Mouse (Mus musculus) gastrocnemius, postnatal 4 days (tissue): ENCODE data around the gene Gltpd2. TPM values are rescaled to one million over a fixed set of nuclear protein-coding genes. Genes with fewer than 3 reads are reported as not detected.
"Not testable (repeated sequence)": the region's sequence is repeated elsewhere in the genome, so short reads cannot be mapped to it uniquely, and the experiment has no call there.

Experiments
- DNase-seq, 2 experiments: peaks; one replicate each; pipeline ENCODE4 v3.0.0; 2021 to 2022; ENCODE audit warnings: low spot score in 2 of 2, mixed read lengths in 2 of 2
- total RNA-seq, 2 experiments: library from RNA; stranded (reverse); gene quantifications; 2 replicates each; pipeline ENCODE4 v1.2.3; 2021

The Gltpd2 gene
- total RNA-seq, 2 experiments from 2014 or later = 0.25 TPM; not detected in 1

DNA sequence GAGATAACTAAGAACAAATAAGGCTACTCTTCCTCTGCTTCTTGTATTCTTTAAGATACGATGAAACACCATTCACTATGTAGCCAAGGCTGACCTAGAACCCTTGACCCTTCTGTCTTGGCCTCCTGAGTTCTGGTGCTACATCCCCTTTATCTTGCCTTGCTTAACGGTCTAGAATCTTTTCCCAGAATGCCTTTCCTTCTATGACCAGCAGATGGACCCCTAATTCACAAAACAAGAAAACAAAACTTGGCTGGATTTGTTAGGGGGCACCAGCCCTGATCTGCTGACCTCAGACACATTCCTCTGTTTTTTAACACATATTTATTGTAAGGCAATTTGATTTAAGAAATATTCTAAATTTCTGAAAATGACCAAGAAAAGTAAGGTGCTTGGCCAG lies 2.6 kb upstream of the Gltpd2 start:
- DNase-seq = no peak

DNA sequence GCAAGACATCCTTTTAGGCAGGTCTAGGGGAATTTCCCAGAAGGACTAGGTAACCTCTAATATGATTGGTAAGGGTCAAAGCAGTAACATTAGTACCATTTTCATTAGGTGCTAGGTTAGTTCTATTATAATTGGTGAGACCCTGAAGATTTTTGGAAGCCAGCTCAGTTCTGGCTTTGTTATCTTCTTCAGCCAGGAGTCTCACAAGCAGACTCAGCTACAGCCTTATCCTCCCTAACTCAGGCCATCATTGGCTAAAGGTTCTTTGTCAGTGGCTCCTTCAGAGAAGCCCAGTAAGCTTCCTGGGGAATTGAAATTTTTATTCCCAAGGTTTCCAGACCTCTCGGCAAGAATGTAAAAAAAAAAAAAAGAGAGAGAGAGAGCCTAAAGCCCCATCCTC lies 560 bp upstream of the Gltpd2 start:
- DNase-seq = no peak

DNA sequence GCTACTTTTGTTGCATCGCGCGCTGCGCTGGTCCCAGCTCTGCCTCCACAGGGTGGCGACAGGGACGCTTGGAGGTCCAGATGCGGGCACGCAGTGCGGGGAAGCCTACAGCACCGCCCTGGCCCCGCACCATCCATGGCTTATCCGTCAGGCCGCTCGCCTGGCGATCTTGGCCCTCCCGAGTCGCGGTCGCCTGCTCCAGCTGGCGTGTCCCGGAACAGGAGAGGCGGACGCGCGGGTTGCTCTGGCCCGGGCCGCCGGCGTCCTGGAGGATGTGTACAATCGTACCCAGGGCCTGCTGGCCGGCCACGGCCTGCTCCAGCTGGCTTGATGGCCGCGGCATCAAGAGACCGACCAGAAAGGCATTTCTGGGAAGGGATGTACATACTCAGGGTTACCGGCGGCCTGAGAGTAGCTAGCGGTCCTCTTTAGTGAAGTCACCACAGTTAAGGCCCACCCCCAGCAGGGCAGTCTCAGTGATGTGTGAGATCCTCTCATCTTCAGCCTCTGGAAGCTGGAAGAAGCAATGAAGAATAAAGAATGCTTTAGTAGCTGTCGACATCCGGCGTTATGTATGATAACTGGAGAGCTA lies 1.3 kb downstream of the Gltpd2 start:
- DNase-seq = peak; percentile 41 to 57

DNA sequence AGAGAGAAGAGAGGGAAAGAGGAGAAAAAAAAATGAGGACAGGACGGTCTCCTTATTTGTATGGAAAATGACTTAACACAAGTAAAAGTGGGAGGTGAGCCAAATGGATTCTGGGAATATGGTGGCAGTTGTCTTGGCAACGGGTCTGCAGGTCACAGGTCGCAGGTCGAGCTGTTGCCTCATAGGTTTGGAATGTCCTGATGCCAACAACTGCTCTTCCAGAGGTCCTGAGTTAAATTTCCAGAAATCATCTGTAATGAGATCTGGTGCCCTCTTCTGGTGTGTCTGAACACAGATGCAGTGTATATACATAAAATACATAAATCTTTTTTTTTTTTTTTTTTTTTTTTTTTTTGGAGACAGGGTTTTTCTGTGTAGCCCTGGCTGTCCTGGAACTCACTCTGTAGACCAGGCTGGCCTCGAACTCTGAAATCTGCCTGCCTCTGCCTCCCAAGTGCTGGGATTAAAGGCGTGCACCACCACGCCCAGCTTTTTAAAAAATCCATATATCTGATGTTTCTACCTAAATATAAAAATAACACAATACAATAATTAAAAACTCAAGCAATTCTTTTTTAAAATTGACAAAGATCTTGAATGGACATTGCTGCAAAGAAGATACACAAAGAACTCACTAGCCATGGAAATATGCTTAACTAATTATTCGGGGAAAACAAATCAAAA lies 4.5 kb downstream of the Gltpd2 start:
- not testable (repeated sequence) for DNase-seq

DNA sequence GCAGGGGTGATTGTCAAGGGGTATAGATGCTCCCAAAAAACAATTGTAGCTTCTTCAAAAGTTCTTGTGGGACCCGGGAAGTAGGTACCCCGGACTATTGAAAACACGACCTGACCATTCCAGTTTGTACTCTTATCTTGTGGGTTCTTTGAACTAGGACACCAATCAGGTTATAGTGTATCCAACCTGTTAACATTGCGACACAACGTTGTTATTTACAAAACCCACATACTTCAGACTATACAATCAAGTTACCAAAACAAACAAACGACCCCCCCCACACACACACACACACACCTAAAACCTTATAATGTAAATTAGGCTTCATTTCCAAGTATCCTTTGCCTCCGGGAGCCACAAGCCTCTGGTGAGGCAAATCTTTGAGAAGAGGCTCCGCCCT lies 5.8 kb downstream of the Gltpd2 start:
- DNase-seq = no peak

DNA sequence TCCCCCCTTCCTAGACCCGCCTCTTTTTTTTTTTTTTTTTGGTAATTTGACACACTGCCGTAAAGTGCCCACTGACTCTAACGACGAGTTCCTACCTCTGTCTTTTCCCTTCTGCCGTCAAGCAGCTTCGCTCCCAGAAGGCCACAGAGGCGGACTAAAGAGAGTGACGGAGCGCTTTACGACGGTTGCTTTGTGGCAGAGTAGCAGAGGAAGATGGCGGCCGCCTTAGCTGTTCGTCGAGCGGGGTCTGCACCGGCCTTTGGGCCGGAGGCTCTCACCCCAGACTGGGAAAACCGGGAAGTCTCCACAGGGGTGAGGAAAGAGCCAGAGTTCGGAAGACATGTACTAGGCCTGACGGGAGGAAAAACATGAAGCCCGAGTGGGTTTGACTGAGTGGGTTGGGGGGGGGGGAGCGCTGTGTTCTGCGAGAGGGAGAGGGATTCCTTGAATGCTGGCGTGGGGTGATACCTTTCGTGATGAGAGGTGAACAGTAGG lies 6.2 kb downstream of the Gltpd2 start, which contains the start of gene Psmb6:
Gene Psmb6 (plus strand): TSS at position 184 of the 495 bp plus-strand sequence.
- peak; percentile 55 to 84 for DNase-seq

DNA sequence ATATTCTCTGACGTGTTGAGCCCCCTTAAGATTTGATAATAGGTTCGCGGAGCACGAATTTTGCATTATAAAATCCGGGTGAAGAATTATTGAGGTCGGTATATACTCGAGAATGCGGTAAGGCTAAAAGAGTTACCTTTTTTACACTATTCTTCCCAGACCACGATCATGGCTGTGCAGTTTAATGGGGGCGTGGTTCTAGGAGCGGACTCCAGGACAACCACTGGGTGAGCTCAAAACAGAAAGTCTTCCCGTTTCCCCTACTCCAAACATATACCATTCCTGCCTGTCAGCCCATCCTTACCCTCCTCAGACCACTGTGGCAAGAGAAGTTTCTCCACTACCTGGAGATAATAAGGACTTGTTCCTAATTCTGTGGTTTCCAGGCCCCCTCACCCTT lies 6.7 kb downstream of the Gltpd2 start:
- DNase-seq = no peak

DNA sequence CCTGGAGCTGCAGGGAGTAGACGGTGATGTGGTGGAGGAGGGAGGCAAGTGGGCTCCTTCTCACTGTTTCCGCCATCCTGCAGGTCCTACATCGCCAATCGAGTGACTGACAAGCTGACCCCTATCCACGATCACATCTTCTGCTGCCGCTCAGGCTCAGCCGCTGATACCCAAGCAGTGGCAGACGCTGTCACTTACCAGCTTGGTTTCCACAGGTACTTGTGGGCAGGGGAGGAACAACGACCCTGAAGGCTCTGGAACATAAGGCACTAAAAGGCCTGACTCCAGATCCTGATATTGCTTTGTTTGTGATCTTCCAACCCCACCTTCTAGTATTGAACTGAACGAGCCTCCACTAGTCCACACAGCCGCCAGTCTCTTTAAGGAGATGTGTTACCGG lies 7.2 kb downstream of the Gltpd2 start:
- no peak for DNase-seq

DNA sequence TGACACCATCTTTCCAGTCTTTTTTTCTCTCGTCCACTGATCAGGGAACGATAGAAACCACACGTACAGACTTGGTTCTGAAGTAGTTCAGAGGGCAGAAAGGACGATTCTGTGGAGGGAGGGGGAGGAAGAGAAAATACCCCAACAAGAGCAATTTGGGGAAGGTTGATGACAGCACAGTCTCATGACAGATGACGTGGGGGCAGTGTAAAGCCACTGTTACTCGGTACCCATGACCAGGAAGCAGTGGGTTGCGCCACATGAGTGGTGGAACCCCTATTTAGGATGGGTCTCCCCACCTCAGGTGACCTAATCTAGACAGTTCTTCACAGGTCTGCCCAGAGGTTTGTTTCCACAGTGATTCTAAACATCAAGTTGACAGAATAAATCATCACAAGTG lies 9.6 kb downstream of the Gltpd2 start:
- DNase-seq = no peak

DNA sequence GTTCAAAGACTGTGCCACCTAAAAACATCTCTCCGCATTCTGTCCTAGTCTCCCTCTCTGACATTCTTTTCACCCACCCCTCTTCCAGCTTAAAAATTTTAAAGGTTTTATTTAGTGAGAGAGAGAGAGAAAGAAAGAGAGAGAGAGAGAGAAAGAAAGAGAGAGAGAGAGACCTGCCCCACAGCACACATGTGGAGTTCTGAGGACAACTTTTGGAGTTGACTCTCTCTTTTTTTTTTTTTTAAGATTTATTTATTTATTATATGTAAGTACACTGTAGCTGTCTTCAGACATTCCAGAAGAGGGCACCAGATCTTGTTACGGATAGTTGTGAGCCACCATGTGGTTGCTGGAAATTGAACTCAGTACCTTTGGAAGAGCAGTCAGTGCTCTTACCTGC lies 12.1 kb downstream of the Gltpd2 start:
- not testable (repeated sequence) for DNase-seq

DNA sequence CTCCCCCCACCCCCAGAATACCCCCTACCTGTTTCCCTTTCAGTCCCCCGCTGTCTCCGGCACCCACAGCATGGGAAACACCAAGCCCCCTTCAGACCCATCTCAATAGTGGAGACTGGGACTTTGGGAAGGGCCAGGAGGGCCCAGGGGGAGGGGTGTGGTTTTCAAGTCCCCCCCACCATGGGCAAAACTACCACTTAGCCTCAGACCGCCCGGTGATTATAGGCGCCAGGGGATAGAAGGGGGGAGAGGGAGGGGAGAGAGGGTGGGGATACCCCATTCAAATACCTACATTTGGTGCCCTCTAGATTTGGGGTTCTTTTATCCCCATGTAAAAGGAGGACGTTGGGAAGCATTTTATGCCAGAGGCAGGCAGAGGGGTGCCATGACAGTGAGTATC lies 13.8 kb downstream of the Gltpd2 start, which contains the start of gene Gm40193:
Gene Gm40193 (minus strand): TSS at position 101 of the 400 bp plus-strand sequence.
- DNase-seq = no peak

DNA sequence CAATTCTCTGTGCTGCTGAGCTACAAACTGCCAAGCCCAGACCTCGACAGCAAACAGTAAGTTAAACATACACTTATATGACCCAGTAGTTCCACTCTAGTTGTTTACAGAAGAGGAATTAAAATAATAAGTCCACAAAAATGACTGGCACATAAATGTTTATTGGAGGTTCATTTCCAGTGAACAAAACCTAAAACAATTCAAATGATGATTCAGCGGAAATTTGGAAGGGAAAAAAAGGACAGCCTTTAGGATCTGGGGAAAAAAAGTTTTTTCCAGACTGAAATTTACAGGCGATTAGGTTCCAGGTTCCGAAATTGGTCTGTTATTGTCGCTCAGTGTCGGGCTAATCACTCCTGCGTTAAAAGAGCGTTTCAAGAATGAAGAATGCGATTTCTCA lies 20.4 kb downstream of the Gltpd2 start:
- DNase-seq = no peak

DNA sequence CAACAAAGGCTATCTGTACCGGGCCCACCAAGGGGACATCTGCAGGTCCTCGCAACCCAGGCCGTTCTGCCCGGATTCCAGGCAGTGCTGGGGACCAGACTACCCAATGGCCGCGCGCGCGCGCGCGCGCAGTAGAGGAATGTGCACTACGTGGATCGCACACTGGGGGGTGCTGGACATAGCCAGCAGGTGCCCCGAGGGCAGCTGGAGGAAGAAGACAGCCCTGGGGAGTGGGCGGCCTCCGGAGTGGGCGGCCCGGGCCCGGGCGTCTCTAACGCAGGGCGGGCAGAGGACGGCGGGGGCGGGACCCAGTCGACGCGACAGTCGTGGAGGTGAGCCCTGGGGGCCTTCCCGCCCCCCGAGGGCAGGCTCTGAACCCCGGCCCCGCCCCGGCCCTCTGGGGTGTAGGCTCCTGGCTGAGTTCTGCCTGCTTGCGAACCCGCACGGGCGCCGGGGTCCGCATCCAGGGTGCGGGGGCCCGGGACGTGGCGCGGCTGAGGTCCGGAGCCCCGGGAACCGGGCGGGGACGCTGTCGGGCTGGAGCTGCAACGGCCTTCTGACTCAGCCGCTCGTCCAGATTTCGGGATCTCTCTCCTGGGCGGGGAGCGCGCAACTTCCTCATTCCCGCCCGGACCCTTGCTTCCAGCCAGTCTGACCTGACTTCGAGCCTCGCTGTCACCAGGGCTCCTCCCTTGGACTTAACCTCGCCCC lies 21.0 kb downstream of the Gltpd2 start, which contains the start of gene Pld2:
Gene Pld2 (plus strand): TSS at position 188 of the 711 bp plus-strand sequence.
- peak; percentile 72 to 87 for DNase-seq

DNA sequence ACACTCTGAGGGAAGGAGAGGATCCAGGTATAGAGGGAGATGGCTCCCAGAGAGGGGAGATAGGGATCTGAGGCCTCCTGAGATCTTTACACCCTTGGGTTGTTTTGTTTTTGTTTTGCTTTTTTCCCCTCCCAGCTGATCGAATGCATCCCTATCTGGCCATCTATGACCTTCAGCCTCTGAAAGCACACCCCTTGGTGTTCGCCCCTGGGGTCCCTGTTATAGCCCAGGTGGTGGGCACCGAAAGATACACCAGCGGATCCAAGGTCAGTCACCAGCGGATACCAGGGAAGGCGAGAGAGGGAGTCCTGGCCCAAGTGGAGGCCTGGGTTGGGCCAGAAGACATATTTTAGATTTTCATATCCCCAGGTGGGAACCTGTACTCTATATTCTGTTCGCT lies 21.9 kb downstream of the Gltpd2 start:
- no peak for DNase-seq

DNA sequence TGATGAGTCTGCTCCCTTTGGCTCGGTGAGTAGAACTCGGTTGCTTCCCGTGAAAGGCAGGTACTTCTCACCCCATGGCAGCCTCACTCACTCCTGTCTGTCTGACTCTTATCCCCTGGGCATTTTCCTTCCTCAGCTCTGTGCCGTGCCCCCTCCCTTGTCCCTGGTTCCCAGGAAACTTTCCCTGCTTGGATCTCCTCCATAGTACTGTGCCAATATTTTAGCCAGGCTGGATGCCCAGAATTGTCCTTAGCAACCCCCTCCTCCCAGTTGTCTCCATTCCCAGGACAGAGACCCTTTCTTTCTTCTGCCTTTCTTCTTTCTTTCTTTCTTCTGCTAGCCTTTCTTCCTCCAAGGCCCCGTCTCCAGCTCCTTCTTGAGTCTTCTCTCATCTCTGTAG lies 22.4 kb downstream of the Gltpd2 start:
- no peak for DNase-seq

DNA sequence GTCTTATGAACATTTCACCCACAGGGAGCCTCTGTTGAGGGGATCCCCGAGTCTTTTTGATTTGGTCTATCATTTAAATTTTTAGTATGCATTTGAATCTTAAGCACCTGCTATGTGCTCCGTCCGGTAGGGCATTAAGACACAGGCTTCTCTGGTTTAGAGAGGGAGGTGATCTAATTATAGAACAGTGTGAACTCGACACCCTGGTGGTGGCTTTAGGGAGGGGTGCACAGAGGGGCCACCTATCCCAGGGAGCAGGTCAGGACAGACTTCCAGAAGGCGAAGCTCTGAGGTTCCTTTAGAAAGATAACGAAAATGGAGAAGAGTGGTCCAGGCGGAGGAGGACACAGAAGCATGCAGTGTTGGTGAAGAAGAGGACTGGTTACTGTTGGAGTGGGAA lies 25.5 kb downstream of the Gltpd2 start:
- DNase-seq = no peak

DNA sequence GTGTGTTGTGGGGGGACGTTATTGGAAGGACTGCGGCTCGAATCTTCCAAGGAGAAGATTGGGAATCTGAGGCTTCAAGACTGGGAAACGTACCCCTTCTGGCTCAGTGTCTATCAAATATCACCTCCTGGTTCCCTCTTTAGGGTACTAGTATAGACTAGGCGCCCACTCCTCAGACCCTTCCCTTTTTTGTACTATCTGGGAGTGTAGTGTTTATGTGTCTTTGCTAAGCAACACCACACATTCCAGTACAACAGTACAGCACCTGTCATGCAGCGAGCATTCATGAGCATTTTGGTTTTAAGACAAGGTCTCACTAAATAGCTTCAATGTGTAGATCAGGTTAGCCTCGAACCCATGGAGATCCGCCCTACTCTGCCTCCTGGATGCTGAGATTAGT lies 32.5 kb downstream of the Gltpd2 start:
- DNase-seq = no peak

DNA sequence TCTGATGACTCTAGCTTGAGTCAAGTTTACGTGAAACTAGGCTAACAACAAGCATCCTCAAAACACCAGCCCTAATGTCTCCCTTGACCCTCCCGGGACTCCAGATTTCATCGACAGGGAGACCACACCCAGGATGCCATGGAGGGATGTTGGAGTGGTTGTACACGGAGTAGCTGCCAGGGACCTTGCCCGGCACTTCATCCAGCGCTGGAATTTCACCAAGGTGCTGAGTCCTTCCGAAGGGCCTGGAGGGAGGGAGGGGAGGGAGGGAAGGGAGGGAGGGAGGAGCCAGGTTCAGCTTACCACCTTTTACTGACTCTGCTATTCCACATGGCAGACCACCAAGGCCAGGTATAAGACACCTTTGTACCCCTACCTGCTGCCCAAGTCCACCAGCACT lies 34.9 kb downstream of the Gltpd2 start:
- no peak for DNase-seq

DNA sequence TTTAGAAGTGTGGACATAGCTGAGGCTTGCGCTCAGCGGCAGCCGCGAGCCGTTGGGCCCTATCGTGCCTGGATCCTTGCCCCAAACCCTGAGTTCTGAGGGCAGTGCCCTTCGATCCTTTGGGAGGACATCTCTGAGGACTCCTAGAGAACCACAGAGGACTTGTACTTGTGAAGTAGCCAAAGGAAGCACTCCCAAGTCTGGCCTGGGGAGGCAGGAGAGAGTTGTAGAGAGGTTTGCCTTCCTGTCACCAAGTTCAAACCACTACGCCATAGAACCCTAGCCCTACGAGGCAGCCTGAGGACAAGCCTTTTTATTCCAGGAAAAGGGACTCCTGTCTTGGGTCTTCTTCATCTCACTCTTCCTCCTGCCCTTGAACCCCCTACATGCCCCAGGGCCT lies 38.5 kb downstream of the Gltpd2 start:
- no peak for DNase-seq

DNA sequence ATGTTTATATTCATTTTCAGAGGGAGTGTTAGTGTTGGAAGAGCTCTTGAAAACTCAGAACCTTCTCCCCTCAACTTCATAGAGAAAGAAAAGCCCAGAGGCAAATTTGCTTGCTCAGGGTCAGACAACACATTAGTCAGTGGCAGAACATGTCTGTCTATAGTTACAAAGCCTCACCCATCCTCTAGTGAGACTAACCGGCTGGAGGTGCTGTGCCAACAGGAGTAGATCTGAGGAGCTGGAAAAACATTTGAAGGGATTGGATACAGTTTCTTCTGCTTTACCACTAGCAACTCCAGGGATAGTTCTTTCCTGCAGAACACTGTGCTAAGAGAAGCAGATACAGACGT lies 42.9 kb downstream of the Gltpd2 start:
- no peak for DNase-seq

DNA sequence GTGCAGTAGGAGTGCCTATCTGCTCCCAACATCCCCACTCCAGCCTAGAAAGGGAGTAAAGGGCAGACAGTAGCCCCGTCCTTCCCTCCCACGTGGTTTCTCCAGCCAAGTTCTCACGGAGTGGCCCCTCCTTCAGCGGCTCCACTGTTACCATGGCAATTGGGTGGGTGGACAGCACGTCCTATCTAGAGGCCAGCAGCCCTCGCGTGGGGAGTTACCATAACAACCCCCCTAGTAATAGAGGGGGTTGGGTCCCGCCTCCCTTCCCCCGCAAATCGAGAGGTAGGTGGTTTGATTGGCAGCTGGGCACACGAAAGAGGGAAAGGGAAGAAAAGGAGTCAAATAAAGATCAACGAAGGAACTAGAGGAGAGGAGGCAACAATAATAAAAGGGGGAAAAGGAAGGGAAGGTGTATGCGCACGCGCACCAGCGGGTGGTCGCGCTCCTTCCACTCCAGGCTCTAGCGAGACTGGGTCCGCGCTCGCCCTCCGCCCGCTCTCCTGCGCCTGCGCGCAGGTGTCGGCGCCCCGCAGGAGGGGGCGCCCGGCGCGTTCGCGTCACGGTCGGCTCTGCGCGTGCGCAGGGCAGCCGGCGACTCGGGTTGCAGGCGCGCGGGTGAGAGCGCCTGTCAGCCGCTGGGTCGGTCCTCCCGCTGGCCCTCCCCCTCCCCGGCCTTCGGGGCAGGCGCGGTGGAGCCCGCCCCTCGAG lies 43.4 kb downstream of the Gltpd2 start, which contains the start of gene Mink1:
Gene Mink1 (plus strand): TSS at position 595 of the 708 bp plus-strand sequence.
- peak; percentile 82 to 88 for DNase-seq
